Mouse (Mus musculus) left cerebral cortex, adult 2 months (tissue): ENCODE measurements around the gene Scyl1. TPM values are rescaled to one million over a fixed set of nuclear protein-coding genes. Genes with fewer than 3 reads are reported as not detected.

Source experiments
- DNase-seq, 2 experiments: peaks; one replicate each; pipeline ENCODE4 v3.0.0; 2021 to 2022; ENCODE audit warnings: low spot score in 2 of 2, mixed read lengths in 1 of 2; ENCODE audit errors: extremely low spot score in 1 of 2
- H3K27ac ChIP-seq: fragments of 200-600 bp; 2 replicates; pipeline ENCODE4 v1.8.1; 2022
- H3K4me3 ChIP-seq: fragments of 200-600 bp; 2 replicates; pipeline ENCODE4 v1.8.1; 2022
- CTCF ChIP-seq: fragments of 200-600 bp; IDR thresholded peaks from 2 replicates; pipeline ENCODE4 v1.8.1; 2022; ENCODE audit warnings: antibody characterized with exemption, mild to moderate bottlenecking, moderate library complexity
- intact Hi-C: fragments of 180-260 bp; cut with DNase I; formaldehyde crosslinking; loops from one replicate; pipeline ENCODE4 v1.15.1; 2025
- total RNA-seq, 2 experiments: library from RNA; stranded (reverse); gene quantifications; 2 replicates each; pipeline ENCODE4 v1.2.3; 2021

Scyl1 gene
- total RNA-seq, 2 experiments from 2014 or later, result 92.0 to 98.0 TPM

DNA sequence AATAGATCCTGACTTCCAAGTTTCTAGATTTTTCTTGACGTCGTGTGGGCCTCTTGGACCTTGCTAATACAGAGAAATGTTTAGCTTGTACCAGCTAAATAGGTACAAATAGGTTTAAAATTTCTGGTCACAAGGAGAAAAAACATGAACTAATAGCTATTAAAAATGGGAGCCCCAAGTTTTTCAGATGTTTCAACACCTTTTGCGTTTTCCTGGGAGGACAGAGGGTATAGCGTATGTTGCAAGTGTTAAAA lies 31.5 kb upstream of the Scyl1 start:
- H3K27ac ChIP-seq, result peak overlapping the region; percentile 100
- peak overlapping the region; percentile 82 for H3K4me3 ChIP-seq
- intact Hi-C loops, result loop anchor here (1.0 to 2.0 kb wide), 3 partner anchors 10 to 44 kb away; no protein-coding TSS in a partner anchor
- TF ChIP-seq CTCF, result no peak
- no peak for DNase-seq

DNA sequence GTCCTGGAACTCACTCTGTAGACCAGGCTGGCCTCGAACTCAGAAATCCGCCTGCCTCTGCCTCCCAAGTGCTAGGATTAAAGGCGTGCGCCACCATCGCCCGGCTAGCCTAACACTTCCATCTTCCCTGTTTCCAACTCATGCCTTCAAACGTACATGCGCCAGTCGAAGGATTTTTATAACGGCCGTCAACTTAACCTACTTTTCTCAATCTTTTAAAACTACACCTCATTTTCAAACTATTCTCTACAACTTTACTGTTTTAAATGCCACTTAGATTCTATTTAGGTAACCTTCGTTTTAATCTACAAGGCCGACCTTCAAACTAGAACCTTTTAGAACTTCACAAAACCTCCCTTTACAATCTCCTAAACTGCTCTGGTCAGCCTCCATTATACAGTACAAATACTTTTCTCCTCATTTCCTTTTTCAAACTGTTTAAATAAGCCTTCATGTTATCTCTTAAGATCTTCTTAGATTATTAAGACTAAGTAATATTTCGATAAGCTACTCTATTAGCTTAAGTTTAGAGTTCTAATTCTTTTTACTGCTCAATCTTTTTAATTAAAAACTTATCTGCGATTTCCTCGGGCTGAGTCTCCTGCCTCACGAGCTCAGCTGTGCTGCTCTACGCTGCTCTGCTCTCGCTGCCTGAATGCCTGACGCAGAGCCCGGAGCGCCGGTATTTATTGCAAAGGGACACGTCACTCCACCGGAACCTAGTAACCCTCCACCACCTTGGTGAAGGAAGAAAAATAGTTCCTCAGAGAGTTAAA lies 31.0 kb upstream of the Scyl1 start:
- peak overlapping the region; percentile 100 for H3K27ac ChIP-seq
- peak overlapping the region; percentile 82 for H3K4me3 ChIP-seq
- intact Hi-C loops, result loop anchor here (2.0 kb wide), 1 partner anchor 17 kb away; no protein-coding TSS in a partner anchor
- DNase-seq, result peak; percentile 93 to 97
- no peak for TF ChIP-seq CTCF

DNA sequence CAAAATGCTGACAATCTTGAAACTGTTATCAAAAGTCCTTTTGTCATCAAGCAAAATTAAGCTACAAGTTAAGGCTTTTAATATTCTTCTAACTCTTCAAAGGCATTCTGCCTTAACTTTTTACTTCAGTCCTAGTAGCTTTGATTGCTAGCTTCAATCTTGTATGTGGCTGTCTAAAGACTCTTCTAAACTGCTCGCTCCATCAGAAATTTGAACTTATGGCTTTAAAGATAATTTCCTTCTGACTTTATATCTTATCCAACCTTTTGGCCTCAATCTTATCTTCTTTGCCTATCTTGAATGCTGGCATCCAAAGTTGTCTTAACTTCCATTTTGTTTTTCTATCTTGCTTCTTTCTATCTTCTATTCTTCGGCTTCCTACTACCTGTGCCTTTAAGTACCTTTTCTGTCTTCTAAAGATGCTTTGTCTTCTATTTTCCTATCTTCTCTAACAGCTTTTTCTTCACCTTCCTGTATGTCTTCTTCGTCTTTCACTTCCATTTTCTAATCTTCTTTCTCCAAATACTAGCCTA lies 30.3 kb upstream of the Scyl1 start:
- H3K27ac ChIP-seq, result peak overlapping the region; percentile 100
- DNase-seq, result no peak
- TF ChIP-seq CTCF, result no peak
- intact Hi-C loops, result no loop called here
- peak overlapping the region; percentile 82 for H3K4me3 ChIP-seq

DNA sequence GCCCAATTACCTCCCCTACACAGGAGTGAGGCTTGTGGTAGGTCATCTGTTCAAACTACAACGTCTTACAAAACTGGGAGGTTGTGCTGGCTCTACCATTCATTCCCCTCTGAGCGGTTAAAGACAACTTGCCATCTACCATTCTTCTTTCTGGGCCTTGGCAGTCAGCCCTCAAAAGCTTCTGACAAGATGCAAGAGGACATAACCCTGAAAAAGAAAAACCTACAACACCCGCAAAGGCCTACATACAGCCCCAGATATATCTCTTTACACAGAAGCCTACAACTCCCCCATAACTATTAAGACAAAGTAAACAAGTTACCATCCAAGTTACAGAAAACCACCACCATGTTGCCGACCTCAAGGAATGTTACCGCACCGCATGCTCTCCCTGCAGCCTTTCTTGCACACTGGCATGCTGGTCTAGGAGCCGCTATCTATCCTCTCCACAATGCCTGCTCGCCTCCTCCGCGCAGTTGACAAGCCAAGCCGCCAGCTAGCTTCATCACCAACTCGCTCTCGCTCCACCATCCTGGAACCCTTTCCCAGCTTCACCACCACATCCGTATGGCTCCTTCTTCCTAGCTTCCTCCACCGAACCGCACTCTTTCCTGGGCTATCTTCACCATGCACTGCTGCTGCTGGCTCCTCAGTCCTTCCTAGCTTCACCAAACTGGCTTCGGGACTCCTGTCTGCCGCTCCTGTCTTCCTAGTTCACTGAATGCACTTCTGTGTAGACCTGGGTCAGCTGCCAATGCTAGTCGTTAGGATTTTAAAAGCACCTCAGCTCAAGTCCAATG lies 29.6 kb upstream of the Scyl1 start:
- intact Hi-C loops, result no loop called here
- Histone ChIP-seq H3K27ac (peak overlapping the region; percentile 100), H3K4me3 (peak overlapping the region; percentile 82)
- no peak for TF ChIP-seq CTCF
- DNase-seq, result peak in 1 of 2 experiments; percentile 19

DNA sequence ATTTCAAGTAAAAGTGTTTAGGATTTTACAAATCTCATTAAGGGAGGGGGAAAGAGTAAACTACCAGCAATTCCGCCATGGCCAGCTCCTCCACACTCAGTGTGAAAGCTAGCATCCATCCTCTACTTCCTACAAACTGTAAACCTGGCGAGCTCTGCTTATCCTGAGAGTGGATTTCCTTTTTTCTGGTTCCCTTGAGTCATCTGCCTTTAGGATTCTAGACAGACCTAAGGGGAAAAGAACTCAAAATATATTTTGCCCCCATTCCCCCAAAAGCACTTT lies 29.1 kb upstream of the Scyl1 start:
- intact Hi-C loops, result no loop called here
- peak in 1 of 2 experiments; percentile 15 for DNase-seq

DNA sequence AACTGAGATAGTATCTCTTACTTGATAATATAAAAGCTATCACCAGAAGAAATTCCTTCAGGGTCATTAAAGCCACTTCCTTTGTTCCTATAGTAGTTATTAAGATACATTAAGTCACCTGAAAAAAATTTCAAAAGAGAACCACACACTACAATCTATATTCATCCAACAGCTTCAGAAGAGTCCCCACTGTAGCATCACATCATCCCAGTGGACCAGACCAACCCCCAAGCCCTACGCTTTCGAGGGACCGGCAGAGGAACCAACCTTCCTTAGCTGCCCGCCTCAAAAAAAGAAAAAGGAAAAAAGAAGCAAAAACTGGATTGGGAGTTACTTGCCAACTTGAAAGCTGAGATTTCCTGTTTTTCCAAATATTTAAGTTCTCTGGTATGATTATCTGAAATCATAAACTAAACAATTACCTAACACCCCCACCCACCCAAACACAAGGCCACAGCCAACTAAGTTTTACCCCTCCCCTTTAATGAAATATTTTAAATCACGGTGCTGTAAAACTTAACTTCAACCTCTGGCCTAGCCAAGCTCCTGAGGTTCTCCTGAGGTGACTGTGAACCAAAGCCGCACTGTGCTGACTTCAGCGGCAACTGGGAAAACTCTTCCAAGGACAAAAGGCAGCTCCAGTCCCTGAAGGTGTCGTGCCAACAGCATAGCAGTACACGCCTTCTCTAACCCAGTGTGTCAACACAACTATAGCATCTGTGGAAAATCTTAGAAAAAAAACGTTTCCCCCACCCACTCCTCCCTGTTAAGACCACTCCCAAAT lies 28.5 kb upstream of the Scyl1 start:
- TF ChIP-seq CTCF, result no peak
- Histone ChIP-seq H3K27ac (peak overlapping the region; percentile 100), H3K4me3 (peak overlapping the region; percentile 82)
- peak in 1 of 2 experiments; percentile 13 for DNase-seq
- intact Hi-C loops, result no loop called here

More for the DNA sequence above, 29.1 kb upstream of the Scyl1 start:
- TF ChIP-seq CTCF, result no peak
- Histone ChIP-seq H3K4me3 (peak overlapping the region; percentile 82), H3K27ac (peak overlapping the region; percentile 100)

DNA sequence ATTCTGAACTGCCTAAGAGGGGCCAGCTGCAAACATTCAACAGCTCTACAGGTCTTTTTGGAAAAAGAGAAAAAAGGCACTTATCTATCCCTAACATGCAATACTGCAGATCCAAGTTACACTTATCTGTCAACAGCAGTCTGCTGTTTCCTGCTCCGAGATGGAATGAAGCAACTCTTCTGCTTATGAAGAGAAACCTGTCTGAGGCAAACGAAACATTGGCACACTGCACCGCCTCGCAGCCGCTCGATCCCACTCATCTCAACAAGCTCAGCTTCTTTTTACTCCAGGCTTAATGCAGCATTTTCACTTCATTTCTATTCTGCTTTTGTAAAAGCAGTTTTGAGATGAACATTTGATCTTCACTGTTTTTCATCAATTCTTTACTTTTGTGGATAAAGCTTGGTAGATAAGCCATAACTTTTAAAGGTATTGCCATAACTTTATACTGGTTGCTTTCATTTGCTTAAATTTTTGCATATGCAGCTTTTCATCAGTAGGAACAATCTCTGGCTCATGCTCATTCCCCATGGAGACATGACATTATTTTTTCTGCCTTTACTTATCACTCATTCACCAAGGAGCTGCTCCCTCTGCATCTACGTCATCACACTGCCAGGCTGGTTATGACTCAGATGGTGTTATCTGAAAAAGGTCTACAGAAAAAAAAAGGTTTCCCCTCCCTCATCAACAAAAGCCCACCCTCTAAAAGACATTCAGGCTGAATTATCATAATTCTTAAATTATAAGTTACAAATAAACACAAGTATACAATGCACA lies 27.7 kb upstream of the Scyl1 start:
- TF ChIP-seq CTCF, result no peak
- no peak for DNase-seq
- Histone ChIP-seq H3K27ac (peak overlapping the region; percentile 100), H3K4me3 (peak overlapping the region; percentile 82)
- intact Hi-C loops, result no loop called here

DNA sequence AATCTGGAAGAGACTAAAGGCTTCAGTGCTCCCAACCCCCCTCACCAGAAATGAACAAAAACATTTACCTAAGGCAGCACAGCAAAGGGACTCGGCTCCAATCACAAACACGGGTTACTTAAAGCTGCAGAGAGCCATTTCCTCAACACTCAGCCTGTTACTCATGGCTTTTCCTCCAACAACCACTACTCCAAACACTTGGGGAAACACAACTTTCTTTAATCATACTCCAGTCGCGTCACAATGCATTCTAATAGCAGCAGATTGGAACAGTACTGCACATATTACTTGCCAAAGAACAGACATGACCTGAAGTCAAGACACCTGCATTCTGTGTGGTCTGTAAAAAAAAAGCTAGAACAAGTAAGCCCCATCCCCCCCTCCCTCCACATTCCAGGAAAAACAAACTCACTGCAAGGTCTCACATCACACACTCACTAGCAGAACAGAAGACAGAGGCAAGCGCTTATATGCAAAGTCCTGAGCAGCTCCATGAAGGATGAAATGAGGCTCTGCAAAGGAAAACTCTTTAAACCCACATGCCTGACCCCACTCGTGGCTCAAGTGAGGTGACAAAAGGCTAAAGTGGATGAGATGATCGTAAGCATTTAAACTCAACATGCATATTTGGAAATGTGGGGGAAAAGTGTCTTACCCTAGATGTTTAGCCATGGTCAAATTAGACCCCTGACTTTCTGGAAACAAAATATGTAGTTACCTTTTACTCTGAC lies 26.3 kb upstream of the Scyl1 start:
- no peak for TF ChIP-seq CTCF
- peak overlapping the region; percentile 82 for H3K4me3 ChIP-seq
- intact Hi-C loops, result no loop called here
- DNase-seq, result no peak
- peak overlapping the region; percentile 100 for H3K27ac ChIP-seq

DNA sequence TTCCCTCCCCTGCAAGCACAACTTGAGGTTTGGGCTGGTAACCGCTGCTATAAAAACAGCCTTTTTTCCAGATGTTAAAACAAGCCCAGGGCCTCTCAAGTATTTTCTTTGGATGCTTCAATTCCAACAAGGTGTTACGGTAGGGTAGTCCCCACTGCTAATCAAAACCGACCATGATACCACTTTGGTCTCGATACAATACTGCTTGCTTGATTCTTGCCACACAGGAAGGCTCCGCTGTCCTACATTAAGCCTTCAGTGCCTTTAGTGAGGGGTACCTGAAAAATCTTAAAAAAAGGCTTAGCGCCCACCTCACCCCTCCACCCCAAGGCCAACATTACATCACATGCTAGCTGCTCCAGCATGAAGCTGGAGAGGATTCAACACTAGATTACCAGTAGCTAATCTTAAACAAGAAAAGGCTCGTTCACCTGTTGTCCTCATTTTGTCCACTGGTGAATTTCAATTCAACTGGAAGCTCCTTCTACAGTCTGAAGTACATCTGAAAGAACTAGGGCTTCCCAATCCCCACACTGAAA lies 25.4 kb upstream of the Scyl1 start:
- no peak for DNase-seq
- no peak for TF ChIP-seq CTCF
- intact Hi-C loops, result no loop called here
- Histone ChIP-seq H3K27ac (peak overlapping the region; percentile 100), H3K4me3 (peak overlapping the region; percentile 82)

DNA sequence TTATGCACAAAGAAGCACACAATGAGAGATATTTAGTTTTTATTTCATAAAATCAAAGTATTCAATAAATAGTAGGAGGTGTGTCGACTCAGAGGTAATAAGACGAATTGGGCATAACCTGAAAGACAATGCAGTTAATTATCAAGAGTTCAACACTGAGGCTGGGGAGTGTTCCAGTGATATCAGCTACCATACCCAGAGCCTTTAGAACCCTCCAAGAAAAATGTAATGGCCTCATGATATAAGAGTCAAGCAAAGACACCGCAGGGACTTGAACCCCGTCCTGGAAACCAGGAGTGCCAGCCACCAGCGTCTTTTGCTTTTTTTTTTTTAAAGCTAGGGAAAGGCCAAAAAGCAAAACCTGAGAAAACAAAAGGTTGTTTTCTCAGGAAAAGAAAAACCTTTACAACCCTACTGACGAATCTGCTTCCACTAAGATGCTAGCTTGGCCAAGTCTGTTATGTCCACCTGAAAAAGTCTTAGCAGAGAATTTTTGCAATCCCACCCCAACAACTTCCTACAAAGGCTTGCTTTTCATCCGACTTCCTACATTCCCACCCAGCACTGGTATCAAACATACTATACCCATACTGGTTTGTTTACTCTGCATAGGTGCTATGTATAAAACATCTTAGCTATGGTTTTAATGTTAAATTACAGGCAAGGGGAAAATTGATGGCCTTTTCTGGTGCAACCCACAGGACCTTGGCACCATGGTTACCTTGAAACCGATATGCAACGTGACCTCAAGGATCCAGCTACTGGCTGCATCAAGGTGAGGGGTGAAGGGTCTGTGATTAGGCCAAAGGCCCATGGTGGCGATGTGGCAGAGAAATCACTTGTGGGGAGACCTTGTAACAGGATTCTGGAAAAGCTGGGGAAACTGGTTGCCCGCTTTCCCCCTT lies 24.7 kb upstream of the Scyl1 start:
- intact Hi-C loops, result no loop called here
- Histone ChIP-seq H3K27ac (peak overlapping the region; percentile 100), H3K4me3 (peak overlapping the region; percentile 82)
- TF ChIP-seq CTCF, result no peak
- no peak for DNase-seq
